Mouse (Mus musculus): ENCODE measurements around the gene Clec18a. TPM values are rescaled to one million over a fixed set of nuclear protein-coding genes. Genes with fewer than 3 reads are reported as not detected.
"Not testable (repeated sequence)": the region's sequence is repeated elsewhere in the genome, so short reads cannot be mapped to it uniquely, and the experiment has no call there.

Gene Clec18a
- polyA plus RNA-seq, 1 experiment from 2014 or later: 2.0 TPM

- H3K27ac ChIP-seq (replicated peaks): peak overlapping the region; percentile 87
- WGBS: under 1% methylated on average over 31 of the region's 31 CpGs
- H3K9me3 ChIP-seq (replicated peaks): no peaks in the 10 kb centered on the region
- H3K36me3 ChIP-seq: no peaks in the 10 kb centered on the region
- peak overlapping the region; percentile 90 for H3K4me3 ChIP-seq
- DNase-seq (ENCODE audit: low spot score): peak; percentile 80
- H3K27me3 ChIP-seq (ENCODE audit: low read depth, poor library complexity, severe bottlenecking): peaks cover 15% of the 10 kb centered on the region
- peaks cover 15% of the 10 kb centered on the region for H3K4me1 ChIP-seq
Measured at GRCm38 (mm10) chr8:111027391-111027937, 64.8 kb downstream of the Clec18a start.

- not testable (repeated sequence) for H3K27ac ChIP-seq (replicated peaks); H3K36me3 ChIP-seq; H3K27me3 ChIP-seq (ENCODE audit: low read depth, poor library complexity, severe bottlenecking); H3K9me3 ChIP-seq (replicated peaks); DNase-seq (ENCODE audit: low spot score); H3K4me3 ChIP-seq
- 91% methylated on average over 2 of the region's 2 CpGs for WGBS
- peaks cover 15% of the 10 kb centered on the region for H3K4me1 ChIP-seq
Measured at GRCm38 (mm10) chr8:111026609-111027008, 65.6 kb downstream of the Clec18a start.

- 84% methylated on average over 9 of the region's 10 CpGs for WGBS
- not testable (repeated sequence) for H3K27me3 ChIP-seq (ENCODE audit: low read depth, poor library complexity, severe bottlenecking); H3K27ac ChIP-seq (replicated peaks); H3K9me3 ChIP-seq (replicated peaks); DNase-seq (ENCODE audit: low spot score); H3K4me1 ChIP-seq; H3K4me3 ChIP-seq
- H3K36me3 ChIP-seq: peaks cover 78% of the 10 kb centered on the region
Measured at GRCm38 (mm10) chr8:111010230-111010991, 81.8 kb downstream of the Clec18a start.

Small RNAs within 50 kb of the gene (microRNA-seq; reads per million reads assigned to microRNA genes)
- gene Gm24103: not detected
- 3.6 reads per million, percentile 6 among the genes with 10 or more reads in this experiment for gene Mir3473d

Other genes starting within 250 kb of the Clec18a start
- 75.4 and 78.2 TPM in 2 replicates for gene Cog4, start 245.8 kb downstream of the Clec18a start, polyA plus RNA-seq (2016; fragmentation: Nextera tagmentation; extraction: Ambion mirVana)
- gene Sf3b3, start 245.6 kb downstream of the Clec18a start, polyA plus RNA-seq (2016; fragmentation: Nextera tagmentation; extraction: Ambion mirVana): 222 and 225 TPM in 2 replicates
- 12.2 and 12.7 TPM in 2 replicates for gene Fuk, start 189.9 kb downstream of the Clec18a start, polyA plus RNA-seq (2016; fragmentation: Nextera tagmentation; extraction: Ambion mirVana)
- 24.3 and 25.4 TPM in 2 replicates for gene St3gal2, start 172.5 kb downstream of the Clec18a start, polyA plus RNA-seq (2016; fragmentation: Nextera tagmentation; extraction: Ambion mirVana)
- 24.2 and 25.1 TPM in 2 replicates for gene Ddx19a, start 94.6 kb downstream of the Clec18a start, polyA plus RNA-seq (2016; fragmentation: Nextera tagmentation; extraction: Ambion mirVana)
- 11.4 and 11.6 TPM in 2 replicates for gene Ddx19b, start 60.7 kb downstream of the Clec18a start, polyA plus RNA-seq (2016; fragmentation: Nextera tagmentation; extraction: Ambion mirVana)
- 75.6 and 79.8 TPM in 2 replicates for gene Aars, start 59.3 kb downstream of the Clec18a start, polyA plus RNA-seq (2016; fragmentation: Nextera tagmentation; extraction: Ambion mirVana)
- 6.1 and 14.4 TPM in 2 replicates for gene Exosc6, start 36.1 kb downstream of the Clec18a start, polyA plus RNA-seq (2016; fragmentation: Nextera tagmentation; extraction: Ambion mirVana)
- gene Pdpr, start 2.2 kb upstream of the Clec18a start, polyA plus RNA-seq (2016; fragmentation: Nextera tagmentation; extraction: Ambion mirVana): 11.9 and 13.2 TPM in 2 replicates
- 65.1 and 66.7 TPM in 2 replicates for gene Glg1, start 166.8 kb upstream of the Clec18a start, polyA plus RNA-seq (2016; fragmentation: Nextera tagmentation; extraction: Ambion mirVana)
- gene Rfwd3, start 207.8 kb upstream of the Clec18a start, polyA plus RNA-seq (2016; fragmentation: Nextera tagmentation; extraction: Ambion mirVana): 95.2 and 98.9 TPM in 2 replicates
- 0.25 TPM in 2 replicates for gene Mlkl, start 245.8 kb upstream of the Clec18a start, polyA plus RNA-seq (2016; fragmentation: Nextera tagmentation; extraction: Ambion mirVana)

All from midbrain, embryonic 10.5 days (tissue).